Mouse (Mus musculus) ovary, adult 2 months (tissue): ENCODE results near the gene Btbd35f9. TPM values are rescaled to one million over a fixed set of nuclear protein-coding genes. Genes with fewer than 3 reads are reported as not detected.

Experiments used
- polyA plus RNA-seq: library from polyadenylated mRNA; depleted of rRNA; stranded (reverse); fragments of >200 nt; gene quantifications from 2 replicates; pipeline ENCODE4 v1.2.3, GENCODE M21; 2012; rRNA removed

Btbd35f9 gene
- polyA plus RNA-seq = not detected in 2 replicates

DNA sequence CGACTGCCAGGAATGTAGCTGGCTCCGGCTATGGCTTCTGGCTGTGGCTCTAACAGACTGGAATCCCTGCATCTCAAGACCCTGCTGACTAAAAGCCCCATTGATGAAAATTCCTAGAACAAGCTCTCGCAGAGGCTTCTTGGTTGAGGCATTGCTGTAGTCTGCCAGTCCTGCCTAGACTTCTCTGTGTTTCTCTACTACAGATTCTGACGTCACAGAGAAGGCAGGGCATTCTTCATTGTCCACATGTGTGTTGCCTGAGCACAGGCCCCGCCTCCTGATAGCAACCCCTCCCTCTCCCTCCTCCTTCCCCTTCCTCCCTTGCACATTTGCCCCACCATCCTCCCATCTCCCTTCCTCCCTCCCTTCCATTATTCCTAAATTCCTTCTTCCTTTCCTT lies at the start of gene Btbd35f9:
Gene Btbd35f9, minus strand, starts transcription at position 101 of the 400 bp plus-strand sequence.

Other genes with a start within 250 kb of the Btbd35f9 start
- gene Btbd35f6, start 205.0 kb downstream of the Btbd35f9 start, polyA plus RNA-seq = not detected in 2 replicates
- gene Gm21870, start 174.7 kb downstream of the Btbd35f9 start, polyA plus RNA-seq = not detected in 2 replicates
- gene Spin2g, start 77.2 kb upstream of the Btbd35f9 start, polyA plus RNA-seq = not detected in 2 replicates